Mouse (Mus musculus) left cerebral cortex, postnatal 36 days (tissue): ENCODE data around the gene Ugt2b5. TPM values are rescaled to one million over a fixed set of nuclear protein-coding genes. Genes with fewer than 3 reads are reported as not detected.
A peak's percentile ranks its signal among the peaks of the same experiment; 100 is the strongest.
"Not testable (repeated sequence)": the region's sequence is repeated elsewhere in the genome, so short reads cannot be mapped to it uniquely, and the experiment has no call there.

ENCODE experiments used
- DNase-seq, 2 experiments: peaks; one replicate each; pipeline ENCODE4 v3.0.0; 2021 to 2022; ENCODE audit warnings: low spot score in 2 of 2, mixed read lengths in 1 of 2
- intact Hi-C: fragments of 180-260 bp; cut with DNase I; formaldehyde crosslinking; loops from one replicate; pipeline ENCODE4 v1.15.1; 2025
- total RNA-seq, 2 experiments: library from RNA; stranded (reverse); gene quantifications; 2 replicates each; pipeline ENCODE4 v1.2.3; 2021

Gene Ugt2b5
- total RNA-seq, result not detected

- intact Hi-C loops, result loop anchor here (10.0 kb wide), 1 partner anchor 255 kb away; no protein-coding TSS in a partner anchor
- not testable (repeated sequence) for DNase-seq
These were observed at the start of gene Ugt2b5 for GRCm38 (mm10) chr5:87140196-87140595. TSS of gene Ugt2b5 (minus strand) at chr5:87140318.

- DNase-seq, intact Hi-C loops: not testable (repeated sequence)
These were observed 35.7 kb upstream of the Ugt2b5 start for GRCm38 (mm10) chr5:87175780-87176179.

- DNase-seq, result no peak
- intact Hi-C loops, result no loop called here
These were observed 34.6 kb upstream of the Ugt2b5 start for GRCm38 (mm10) chr5:87174671-87175070.

- intact Hi-C loops, result loop anchor here (10.0 kb wide), 1 partner anchor 263 kb away; no protein-coding TSS in a partner anchor
- no peak for DNase-seq
These were observed 7.8 kb upstream of the Ugt2b5 start for GRCm38 (mm10) chr5:87147741-87148454.

GRCm38 (mm10) chr5:87142865-87143456, 2.8 kb upstream of the Ugt2b5 start:
- intact Hi-C loops, result loop anchor here (10.0 kb wide), 1 partner anchor 258 kb away; no protein-coding TSS in a partner anchor
- DNase-seq, result peak in 1 of 2 experiments; percentile 12

GRCm38 (mm10) chr5:87103697-87104096, 36.4 kb downstream of the Ugt2b5 start:
- DNase-seq, intact Hi-C loops: not testable (repeated sequence)

- intact Hi-C loops, result no loop called here
- DNase-seq, result no peak
These were observed 47.6 kb downstream of the Ugt2b5 start, which contains the start of gene Ugt2b36 for GRCm38 (mm10) chr5:87092346-87093027. TSS of gene Ugt2b36 (minus strand) at chr5:87092555.

GRCm38 (mm10) chr5:87091111-87091510, 49.0 kb downstream of the Ugt2b5 start:
- DNase-seq, result no peak
- intact Hi-C loops, result no loop called here

GRCm38 (mm10) chr5:87089264-87089663, 50.9 kb downstream of the Ugt2b5 start:
- no peak for DNase-seq
- intact Hi-C loops, result no loop called here

GRCm38 (mm10) chr5:87086269-87086668, 53.8 kb downstream of the Ugt2b5 start:
- intact Hi-C loops, result no loop called here
- no peak for DNase-seq

Other genes starting within 250 kb of the Ugt2b5 start
- not detected for gene Ugt2b34, start 233.4 kb downstream of the Ugt2b5 start, total RNA-seq
- gene Ugt2b1, start 213.8 kb downstream of the Ugt2b5 start, total RNA-seq, result not detected
- not detected for gene Ugt2b35, start 139.5 kb downstream of the Ugt2b5 start, total RNA-seq
- gene Ugt2b36, start 47.8 kb downstream of the Ugt2b5 start, total RNA-seq, result not detected
- not detected for gene Ugt2b37, start 114.5 kb upstream of the Ugt2b5 start, total RNA-seq
- gene Ugt2a3, start 196.9 kb upstream of the Ugt2b5 start, total RNA-seq, result not detected